Mouse (Mus musculus) erythroblast, adult 5-6 weeks (primary cell): ENCODE measurements around the gene Srsf10. TPM values are rescaled to one million over a fixed set of nuclear protein-coding genes. Genes with fewer than 3 reads are reported as not detected.

ENCODE experiments used
- ATAC-seq: replicated peaks from 2 replicates; pipeline ENCODE4 v1.8.0; 2016; ENCODE audit warnings: moderate number of reproducible peaks, mild to moderate bottlenecking, moderate TSS enrichment, inconsistent platforms; ENCODE audit not compliant: poor library complexity, low FRiP score, severe bottlenecking
- total RNA-seq, 2 experiments: library from RNA; stranded (forward) in 1 of 2; stranded (reverse) in 1 of 2; fragments of 150-400 nt in 1 of 2; fragments of 200-764, 138-1000 nt in 1 of 2; gene quantifications; 2 replicates each; pipeline versions ENCODE4 v1.2.3 to v1.2.4; 2015 to 2017; ENCODE audit warnings: low replicate concordance in 2 of 2

Gene Srsf10
- total RNA-seq (2015; ENCODE audit: low replicate concordance) (116 and 151 TPM in 2 replicates), total RNA-seq (2017; ENCODE audit: low replicate concordance) (176 and 297 TPM in 2 replicates)

- peak; percentile 59 for ATAC-seq
Measured at GRCm38 (mm10) chr4:135855536-135856222, at the start of gene Srsf10. Gene Srsf10, plus strand, starts transcription at chr4:135855747.

GRCm38 (mm10) chr4:135814896-135815295, 40.7 kb upstream of the Srsf10 start:
- ATAC-seq = no peak

- peak; percentile 67; the same call in 1 of the 2 replicates for ATAC-seq
Measured at GRCm38 (mm10) chr4:135816905-135817622, 38.5 kb upstream of the Srsf10 start.

GRCm38 (mm10) chr4:135818366-135818765, 37.2 kb upstream of the Srsf10 start:
- ATAC-seq = no peak

- no peak for ATAC-seq
Measured at GRCm38 (mm10) chr4:135819826-135820526, 35.6 kb upstream of the Srsf10 start.

GRCm38 (mm10) chr4:135821772-135822171, 33.8 kb upstream of the Srsf10 start:
- no peak for ATAC-seq

- peak; percentile 65; the same call in 1 of the 2 replicates for ATAC-seq
Measured at GRCm38 (mm10) chr4:135823298-135823697, 32.2 kb upstream of the Srsf10 start.

- ATAC-seq = no peak
Measured at GRCm38 (mm10) chr4:135824254-135824653, 31.3 kb upstream of the Srsf10 start.

- no peak for ATAC-seq
Measured at GRCm38 (mm10) chr4:135828491-135828890, 27.1 kb upstream of the Srsf10 start.

- no peak for ATAC-seq
Measured at GRCm38 (mm10) chr4:135832070-135832469, 23.5 kb upstream of the Srsf10 start.

- ATAC-seq = no peak
Measured at GRCm38 (mm10) chr4:135833301-135834123, 22.0 kb upstream of the Srsf10 start.

GRCm38 (mm10) chr4:135834124-135834717, 21.3 kb upstream of the Srsf10 start:
- ATAC-seq = peak; percentile 44; the same call in 1 of the 2 replicates

- no peak for ATAC-seq
Measured at GRCm38 (mm10) chr4:135838925-135839292, 16.6 kb upstream of the Srsf10 start.

GRCm38 (mm10) chr4:135839293-135840011, 16.1 kb upstream of the Srsf10 start:
- no peak for ATAC-seq

- ATAC-seq = no peak
Measured at GRCm38 (mm10) chr4:135844400-135844799, 11.1 kb upstream of the Srsf10 start.

- ATAC-seq = no peak
Measured at GRCm38 (mm10) chr4:135847581-135847980, 8.0 kb upstream of the Srsf10 start.

GRCm38 (mm10) chr4:135850411-135851095, 5.0 kb upstream of the Srsf10 start:
- peak; percentile 70 for ATAC-seq

- peak; percentile 71 for ATAC-seq
Measured at GRCm38 (mm10) chr4:135851942-135852341, 3.6 kb upstream of the Srsf10 start.
